Mouse (Mus musculus) liver, adult 2 months (tissue): Measurements from ENCODE around the gene Enpp1. TPM values are rescaled to one million over a fixed set of nuclear protein-coding genes. Genes with fewer than 3 reads are reported as not detected.

Experiments used
- DNase-seq: peaks from one replicate; pipeline ENCODE4 v3.0.0-alpha.2; 2011; ENCODE audit warnings: low read depth, low spot score; ENCODE audit errors: extremely low read depth
- H3K27ac ChIP-seq: fragments of 200-500 bp; replicated peaks from 2 replicates; pipeline ENCODE4 v1.5.1; 2012; ENCODE audit warnings: low read depth, mild to moderate bottlenecking, control low read depth, inconsistent platforms, low read length; ENCODE audit not compliant: insufficient read depth
- H3K27me3 ChIP-seq: fragments of 200-500 bp; 2 replicates; pipeline ENCODE4 v1.6.1; 2012; ENCODE audit warnings: mild to moderate bottlenecking, moderate library complexity, low read length, inconsistent platforms; ENCODE audit not compliant: control insufficient read depth, insufficient read depth
- H3K36me3 ChIP-seq: fragments of 200-500 bp; 2 replicates; pipeline ENCODE4 v1.6.1; 2012; ENCODE audit warnings: low read length, inconsistent platforms; ENCODE audit not compliant: control insufficient read depth, insufficient read depth
- H3K4me1 ChIP-seq: fragments of 200-500 bp; 2 replicates; pipeline ENCODE4 v1.6.1; 2011; ENCODE audit warnings: low read length; ENCODE audit not compliant: control insufficient read depth, insufficient read depth
- H3K4me3 ChIP-seq: fragments of 200-500 bp; 2 replicates; pipeline ENCODE4 v1.5.1; 2011; ENCODE audit warnings: low read depth, mild to moderate bottlenecking, control low read depth, low read length, moderate library complexity; ENCODE audit not compliant: insufficient read depth
- H3K79me2 ChIP-seq: fragments of 200-500 bp; 2 replicates; pipeline ENCODE4 v1.6.1; 2012; ENCODE audit warnings: inconsistent platforms, mild to moderate bottlenecking, low read length, moderate library complexity; ENCODE audit not compliant: control insufficient read depth, insufficient read depth
- H3K9ac ChIP-seq: fragments of 200-500 bp; 2 replicates; pipeline ENCODE4 v1.6.1; 2012; ENCODE audit warnings: low read depth, mild to moderate bottlenecking, control low read depth, inconsistent platforms, low read length
- CTCF ChIP-seq: fragments of 200-500 bp; IDR thresholded peaks from 2 replicates; pipeline ENCODE4 v1.5.1; 2011; ENCODE audit warnings: low read depth, low read length, control low read depth
- POLR2A ChIP-seq: fragments of 200-500 bp; IDR thresholded peaks from 2 replicates; pipeline ENCODE4 v1.6.1; 2011; ENCODE audit warnings: low read length, control low read depth; ENCODE audit not compliant: insufficient read depth; ENCODE audit errors: extremely low read depth
- WGBS: fragments of 180-500 bp; shearing (Covaris S2); methylation state at CpG from one replicate; pipeline ENCODE4 v1.1.7; 2018; 5-methylcytosine and 5-hydroxymethylcytosine counted together
- polyA plus RNA-seq: library from polyadenylated mRNA; depleted of rRNA; stranded (reverse); fragments of >200 nt; gene quantifications from 2 replicates; pipeline ENCODE4 v1.2.3, GENCODE M21; 2012; rRNA removed
- total RNA-seq: library from RNA; depleted of rRNA; stranded (reverse); fragments of >200 nt; gene quantifications from 2 replicates; pipeline ENCODE4 v1.2.3, GENCODE M21; 2014; rRNA removed

Gene Enpp1
- 16.2 and 19.0 TPM in 2 replicates for total RNA-seq
- polyA plus RNA-seq: 5.2 and 5.8 TPM in 2 replicates

DNA sequence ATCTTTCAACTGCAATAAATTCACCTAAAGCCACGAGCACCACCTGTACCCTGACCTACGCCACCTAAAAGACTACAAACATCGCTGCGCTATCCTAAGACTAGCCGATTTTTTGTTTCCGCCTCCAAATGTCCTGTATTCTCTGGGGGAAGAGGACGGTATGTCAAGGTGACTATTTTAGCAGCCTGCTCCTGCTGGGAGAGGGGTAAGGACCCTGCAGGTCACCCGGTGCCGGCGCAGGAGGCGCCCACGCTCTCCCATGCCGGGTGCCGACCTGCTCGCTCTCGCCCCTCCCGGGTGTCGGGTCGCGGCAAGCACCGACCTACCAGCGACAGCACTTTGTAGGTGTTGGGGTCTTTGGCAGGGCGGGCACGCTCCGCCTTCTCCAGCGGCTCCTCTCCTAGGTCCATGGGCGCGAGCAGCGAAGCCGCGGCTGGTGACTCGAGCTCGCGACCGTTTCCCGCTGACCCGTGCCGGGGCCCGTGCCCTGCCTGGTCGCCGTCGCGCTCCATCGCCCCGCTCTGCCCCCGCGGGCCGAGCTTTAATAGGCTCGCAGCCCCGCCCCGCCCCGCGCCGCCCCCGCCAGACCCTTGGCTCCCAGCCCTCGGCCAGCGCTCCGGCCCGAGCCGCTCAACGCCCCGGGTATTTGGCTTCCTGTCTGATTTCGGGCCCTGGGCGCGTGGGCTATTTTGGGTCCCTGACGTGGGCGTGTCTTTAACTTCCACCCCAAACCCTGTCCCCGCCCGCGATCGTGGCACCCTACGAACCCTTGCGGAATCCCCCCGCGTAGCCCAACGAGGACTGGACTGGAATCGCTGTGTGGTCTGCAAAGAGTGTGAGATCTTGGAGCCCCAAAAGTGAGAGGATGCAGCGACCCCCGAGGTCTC, at the start of gene Enpp1:
TSS of gene Enpp1 (minus strand) at position 680 of the 887 bp plus-strand sequence.
- Histone ChIP-seq H3K27me3 (no peaks in the 10 kb centered on the region), H3K9ac (peak within 1 kb of the TSS; percentile 94), H3K4me3 (peak within 1 kb of the TSS; percentile 94), H3K4me1 (peaks cover 5% of the 10 kb centered on the region), H3K27ac (peak within 1 kb of the TSS; percentile 51), H3K79me2 (peaks cover 7% of the 10 kb centered on the region; the same call in 1 of the 2 replicates), H3K36me3 (no peaks in the 10 kb centered on the region)
- peak; percentile 51 for DNase-seq
- under 1% methylated on average over 78 of the region's 79 CpGs for WGBS
- TF ChIP-seq POLR2A: peak; percentile 86
- TF ChIP-seq CTCF: no peak

DNA sequence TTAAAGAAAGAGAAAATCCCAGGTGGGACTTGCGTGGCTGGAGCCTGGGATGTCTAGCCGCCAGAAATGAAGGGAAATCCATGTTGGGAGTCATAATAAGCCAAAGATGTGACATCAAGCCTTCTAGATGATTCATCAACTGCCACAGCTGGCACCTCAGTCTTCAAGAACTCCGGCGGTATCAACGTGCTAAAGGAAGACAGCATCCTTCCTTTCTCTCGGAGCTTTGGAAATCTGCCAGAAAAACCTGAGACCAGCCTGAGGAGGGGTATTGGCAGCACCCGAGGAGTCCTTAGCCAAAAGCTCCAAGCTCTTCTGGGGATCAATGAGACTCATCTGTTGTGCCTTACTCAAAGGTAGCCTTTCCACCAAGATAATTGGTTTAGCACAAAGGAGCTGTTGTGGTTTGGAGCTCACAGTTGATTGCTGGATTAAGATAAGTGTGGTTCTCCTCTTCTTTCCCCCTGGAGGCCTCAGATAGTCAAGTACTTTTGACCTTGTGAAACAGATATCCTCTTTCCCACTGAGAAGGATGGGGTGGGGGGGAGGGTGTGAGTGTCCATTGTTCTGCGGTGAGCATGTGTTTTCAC, 46.5 kb upstream of the Enpp1 start:
- Histone ChIP-seq H3K9ac (no peak overlapping the region), H3K27ac (no peak overlapping the region), H3K27me3 (no peaks in the 10 kb centered on the region), H3K4me3 (no peak overlapping the region), H3K36me3 (no peaks in the 10 kb centered on the region), H3K4me1 (no peaks in the 10 kb centered on the region), H3K79me2 (no peaks in the 10 kb centered on the region)
- TF ChIP-seq CTCF (no peak), POLR2A (no peak)
- 67% methylated on average over 8 of the region's 8 CpGs for WGBS
- no peak for DNase-seq

DNA sequence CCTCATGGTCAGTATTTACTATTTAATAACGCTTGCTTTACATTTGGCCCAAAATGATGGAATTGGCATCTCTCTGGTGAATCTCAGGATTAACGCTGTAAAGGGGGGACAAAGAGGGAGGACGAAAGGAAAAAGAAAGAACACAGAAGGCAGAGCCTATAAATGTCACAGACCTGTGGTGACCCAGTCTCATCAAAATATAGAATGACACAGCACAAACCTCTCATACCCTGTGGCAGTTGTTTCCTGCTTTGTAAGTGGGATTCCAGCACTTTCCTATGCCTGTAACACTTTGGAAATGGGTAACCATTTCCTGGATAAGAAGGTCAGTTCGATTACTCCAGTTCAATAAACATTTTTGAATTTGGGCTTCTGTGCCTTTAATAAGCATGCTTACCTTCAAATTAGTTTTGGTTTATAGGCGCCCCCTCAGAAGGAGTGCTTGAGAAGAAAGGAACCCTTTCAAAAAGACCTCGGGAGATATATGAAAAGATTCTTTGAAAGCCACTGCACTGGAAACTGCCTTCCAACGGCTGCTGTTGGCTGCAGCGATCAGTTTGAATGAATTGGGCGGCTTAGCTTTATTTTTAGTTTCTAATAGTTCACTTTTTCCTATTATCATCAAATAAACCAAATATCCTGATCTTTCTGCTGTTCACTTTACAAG, 43.0 kb upstream of the Enpp1 start:
- Histone ChIP-seq H3K79me2 (no peaks in the 10 kb centered on the region), H3K4me1 (no peaks in the 10 kb centered on the region), H3K4me3 (no peak overlapping the region), H3K27ac (no peak overlapping the region), H3K36me3 (no peaks in the 10 kb centered on the region), H3K9ac (no peak overlapping the region), H3K27me3 (no peaks in the 10 kb centered on the region)
- 86% methylated on average over 9 of the region's 9 CpGs for WGBS
- TF ChIP-seq POLR2A (no peak), CTCF (no peak)
- no peak for DNase-seq

DNA sequence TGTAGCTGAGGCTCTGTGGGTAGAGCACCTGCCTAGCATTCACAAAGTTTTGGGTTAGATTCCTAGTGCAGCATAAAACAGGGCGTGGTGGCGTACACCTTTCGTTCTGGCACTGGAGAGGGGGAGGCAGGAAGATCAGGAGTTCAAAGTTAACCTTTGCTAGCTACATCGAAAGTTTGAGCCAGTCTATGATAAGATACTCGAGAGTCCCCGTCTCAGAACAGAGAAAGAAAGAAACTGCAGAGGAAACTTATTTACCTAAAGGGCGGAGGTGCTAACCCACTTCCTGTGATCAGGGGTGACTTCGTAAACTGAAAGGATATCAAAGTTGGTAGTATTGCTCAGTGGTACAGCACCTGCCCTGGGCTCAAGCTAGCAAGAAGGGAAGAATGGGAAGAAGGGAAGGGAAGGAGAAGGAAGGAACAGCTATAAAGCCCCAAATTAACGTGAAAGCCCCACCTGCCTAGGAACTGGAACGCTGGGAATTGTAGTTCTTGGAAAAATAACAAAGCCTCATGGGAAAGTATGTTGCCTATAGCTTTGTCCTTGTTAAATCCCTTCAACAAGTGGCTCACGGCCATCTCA, 42.4 kb upstream of the Enpp1 start:
- Histone ChIP-seq H3K4me1 (no peaks in the 10 kb centered on the region), H3K36me3 (no peaks in the 10 kb centered on the region), H3K27me3 (no peaks in the 10 kb centered on the region), H3K79me2 (no peaks in the 10 kb centered on the region), H3K9ac (no peak overlapping the region; the same call in 1 of the 2 replicates), H3K27ac (no peak overlapping the region), H3K4me3 (peak overlapping the region; percentile 35; the same call in 1 of the 2 replicates)
- TF ChIP-seq POLR2A: no peak
- no peak for TF ChIP-seq CTCF
- DNase-seq: no peak
- WGBS: 28% methylated on average over 11 of the region's 11 CpGs

DNA sequence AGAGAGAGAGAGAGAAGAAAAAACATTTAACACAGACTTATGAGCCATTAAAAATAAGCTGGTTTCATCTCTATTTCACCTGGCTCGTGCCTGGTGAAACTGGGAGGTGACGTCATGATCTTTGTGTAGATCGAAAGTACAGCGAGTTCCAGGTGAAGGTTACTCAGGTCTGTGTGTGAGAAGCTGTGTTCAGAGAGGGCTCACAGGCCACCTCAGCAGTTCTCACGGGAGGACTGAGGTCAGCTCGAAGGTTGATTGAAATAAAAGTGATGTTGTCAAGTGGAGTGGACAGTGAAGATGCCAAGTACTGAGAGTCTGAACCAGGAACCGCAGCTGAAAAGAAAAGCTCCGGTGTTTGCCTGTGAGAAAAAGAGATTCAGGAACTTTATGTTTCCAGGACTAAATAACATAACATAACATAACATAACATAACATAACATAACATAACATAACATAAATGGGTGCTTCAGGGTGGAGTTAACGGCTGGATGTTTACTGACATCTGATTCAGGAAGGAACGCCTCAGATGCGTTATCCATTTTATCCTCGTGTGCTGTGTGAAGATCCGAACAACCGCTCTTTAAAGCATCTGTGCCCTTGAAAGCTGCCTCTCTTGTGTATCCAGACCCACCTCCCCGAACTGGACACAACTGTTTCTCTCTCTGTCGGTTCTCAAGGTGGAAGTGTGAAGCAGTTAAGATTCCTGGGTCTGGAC, 41.7 kb upstream of the Enpp1 start:
- Histone ChIP-seq H3K4me3 (no peak overlapping the region), H3K79me2 (no peaks in the 10 kb centered on the region), H3K9ac (no peak overlapping the region), H3K27me3 (no peaks in the 10 kb centered on the region), H3K27ac (no peak overlapping the region), H3K4me1 (no peaks in the 10 kb centered on the region), H3K36me3 (no peaks in the 10 kb centered on the region)
- DNase-seq: peak; percentile 72
- 44% methylated on average over 16 of the region's 16 CpGs for WGBS
- no peak for TF ChIP-seq CTCF
